Mouse (Mus musculus): Measurements from ENCODE around the gene Abcc8.

GRCm38 (mm10) chr7:46195356-46195755, 15.5 kb upstream of the Abcc8 start:
- TF ChIP-seq TAL1 (IDR thresholded peaks at IDR 0.05; ENCODE audit: low read length) (no peak), GATA1 (IDR thresholded peaks at IDR 0.05; ENCODE audit: low read length) (no peak)

Data from erythroblast, embryonic 14.5 days (primary cell).